Mouse (Mus musculus): Measurements from ENCODE around the gene Per1. TPM values are rescaled to one million over a fixed set of nuclear protein-coding genes. Genes with fewer than 3 reads are reported as not detected.

Gene Per1
- total and polyA plus RNA-seq, 3 experiments = 8.9 to 55.5 (median 40.6) TPM

GRCm38 (mm10) chr11:69103531-69104435 is 8.8 kb downstream of the Per1 start:
- Histone ChIP-seq H3K4me1 (ENCODE audit: insufficient read depth, low read depth, low read length) (peaks cover 32% of the 10 kb centered on the region), H3K4me3 (ENCODE audit: low read depth, low read length) (no peak overlapping the region), H3K27me3 (ENCODE audit: insufficient read depth, low read length) (no peaks in the 10 kb centered on the region), H3K9me3 (replicated peaks) (no peaks in the 10 kb centered on the region), H3K36me3 (replicated peaks) (peaks cover 88% of the 10 kb centered on the region)
- TF ChIP-seq GATA2 (IDR thresholded peaks at IDR 0.05; ENCODE audit: borderline replicate concordance, low read depth, low read length) (no peak), CTCF (IDR thresholded peaks at IDR 0.05; ENCODE audit: low read depth, low read length) (no peak), TAL1 (conservative IDR thresholded peaks at IDR 0.05; ENCODE audit: low read depth, low read length) (no peak), POLR2AphosphoS5 (IDR thresholded peaks at IDR 0.05; ENCODE audit: insufficient replicate concordance, low read depth, low read length) (no peak), GATA1 (IDR thresholded peaks at IDR 0.05; ENCODE audit: borderline replicate concordance, low read length) (no peak)
- DNase-seq (ENCODE audit: low spot score) (no peak), ATAC-seq (ENCODE audit: extremely low read depth, insufficient number of reproducible peaks, low FRiP score, poor library complexity, severe bottlenecking) (no peak)

- H3K36me3 ChIP-seq (replicated peaks) = peaks cover 95% of the 10 kb centered on the region
- no peaks in the 10 kb centered on the region for H3K27me3 ChIP-seq (ENCODE audit: insufficient read depth, low read length)
- ATAC-seq (ENCODE audit: extremely low read depth, insufficient number of reproducible peaks, low FRiP score, poor library complexity, severe bottlenecking) = no peak
- H3K4me3 ChIP-seq (ENCODE audit: low read depth, low read length) = no peak overlapping the region
- peaks cover 32% of the 10 kb centered on the region for H3K4me1 ChIP-seq (ENCODE audit: insufficient read depth, low read depth, low read length)
- DNase-seq (ENCODE audit: low spot score) = no peak
- TF ChIP-seq POLR2AphosphoS5 (IDR thresholded peaks at IDR 0.05; ENCODE audit: insufficient replicate concordance, low read depth, low read length) (no peak), GATA1 (IDR thresholded peaks at IDR 0.05; ENCODE audit: borderline replicate concordance, low read length) (no peak), TAL1 (conservative IDR thresholded peaks at IDR 0.05; ENCODE audit: low read depth, low read length) (no peak), GATA2 (IDR thresholded peaks at IDR 0.05; ENCODE audit: borderline replicate concordance, low read depth, low read length) (no peak), CTCF (IDR thresholded peaks at IDR 0.05; ENCODE audit: low read depth, low read length) (no peak)
- H3K9me3 ChIP-seq (replicated peaks) = no peaks in the 10 kb centered on the region
These were observed 9.5 kb downstream of the Per1 start for GRCm38 (mm10) chr11:69104487-69104886.

GRCm38 (mm10) chr11:69105227-69105626 is 10.2 kb downstream of the Per1 start:
- no peak for TF ChIP-seq GATA2 (IDR thresholded peaks at IDR 0.05; ENCODE audit: borderline replicate concordance, low read depth, low read length)
- TF ChIP-seq CTCF (IDR thresholded peaks at IDR 0.05; ENCODE audit: low read depth, low read length) = no peak
- ATAC-seq (ENCODE audit: extremely low read depth, insufficient number of reproducible peaks, low FRiP score, poor library complexity, severe bottlenecking) = no peak
- Histone ChIP-seq H3K4me3 (ENCODE audit: low read depth, low read length) (no peak overlapping the region), H3K4me1 (ENCODE audit: insufficient read depth, low read depth, low read length) (peaks cover 33% of the 10 kb centered on the region), H3K36me3 (replicated peaks) (peaks cover 98% of the 10 kb centered on the region), H3K27me3 (ENCODE audit: insufficient read depth, low read length) (no peaks in the 10 kb centered on the region), H3K9me3 (replicated peaks) (no peaks in the 10 kb centered on the region)
- no peak for DNase-seq (ENCODE audit: low spot score)

GRCm38 (mm10) chr11:69105796-69106195 is 10.8 kb downstream of the Per1 start:
- no peak for DNase-seq (ENCODE audit: low spot score)
- TF ChIP-seq POLR2AphosphoS5 (IDR thresholded peaks at IDR 0.05; ENCODE audit: insufficient replicate concordance, low read depth, low read length) = no peak
- no peak overlapping the region for H3K4me3 ChIP-seq (ENCODE audit: low read depth, low read length)
- no peak for ATAC-seq (ENCODE audit: extremely low read depth, insufficient number of reproducible peaks, low FRiP score, poor library complexity, severe bottlenecking)
- H3K9me3 ChIP-seq (replicated peaks) = no peaks in the 10 kb centered on the region
- peaks cover 93% of the 10 kb centered on the region for H3K36me3 ChIP-seq (replicated peaks)
- H3K4me1 ChIP-seq (ENCODE audit: insufficient read depth, low read depth, low read length) = peaks cover 28% of the 10 kb centered on the region
- H3K27me3 ChIP-seq (ENCODE audit: insufficient read depth, low read length) = no peaks in the 10 kb centered on the region

GRCm38 (mm10) chr11:69106299-69106698 is 11.3 kb downstream of the Per1 start:
- no peak for ATAC-seq (ENCODE audit: extremely low read depth, insufficient number of reproducible peaks, low FRiP score, poor library complexity, severe bottlenecking)
- Histone ChIP-seq H3K36me3 (replicated peaks) (peaks cover 88% of the 10 kb centered on the region), H3K9me3 (replicated peaks) (no peaks in the 10 kb centered on the region), H3K4me3 (ENCODE audit: low read depth, low read length) (no peak overlapping the region), H3K4me1 (ENCODE audit: insufficient read depth, low read depth, low read length) (peaks cover 27% of the 10 kb centered on the region), H3K27me3 (ENCODE audit: insufficient read depth, low read length) (no peaks in the 10 kb centered on the region)
- DNase-seq (ENCODE audit: low spot score) = no peak
- TF ChIP-seq POLR2AphosphoS5 (IDR thresholded peaks at IDR 0.05; ENCODE audit: insufficient replicate concordance, low read depth, low read length) = no peak
- no peak for TF ChIP-seq GATA2 (IDR thresholded peaks at IDR 0.05; ENCODE audit: borderline replicate concordance, low read depth, low read length)
- TF ChIP-seq GATA1 (IDR thresholded peaks at IDR 0.05; ENCODE audit: borderline replicate concordance, low read length) = no peak
- TF ChIP-seq CTCF (IDR thresholded peaks at IDR 0.05; ENCODE audit: low read depth, low read length) = no peak
- no peak for TF ChIP-seq TAL1 (conservative IDR thresholded peaks at IDR 0.05; ENCODE audit: low read depth, low read length)

- Histone ChIP-seq H3K9me3 (replicated peaks) (no peaks in the 10 kb centered on the region), H3K27me3 (ENCODE audit: insufficient read depth, low read length) (peaks cover 3% of the 10 kb centered on the region; the same call in 1 of the 2 replicates), H3K4me3 (ENCODE audit: low read depth, low read length) (no peak overlapping the region), H3K4me1 (ENCODE audit: insufficient read depth, low read depth, low read length) (peaks cover 32% of the 10 kb centered on the region), H3K36me3 (replicated peaks) (peaks cover 82% of the 10 kb centered on the region)
- no peak for DNase-seq (ENCODE audit: low spot score)
- ATAC-seq (ENCODE audit: extremely low read depth, insufficient number of reproducible peaks, low FRiP score, poor library complexity, severe bottlenecking) = no peak
- no peak for TF ChIP-seq GATA1 (IDR thresholded peaks at IDR 0.05; ENCODE audit: borderline replicate concordance, low read length)
- TF ChIP-seq GATA2 (IDR thresholded peaks at IDR 0.05; ENCODE audit: borderline replicate concordance, low read depth, low read length) = no peak
- TF ChIP-seq POLR2AphosphoS5 (IDR thresholded peaks at IDR 0.05; ENCODE audit: insufficient replicate concordance, low read depth, low read length) = no peak
- no peak for TF ChIP-seq TAL1 (conservative IDR thresholded peaks at IDR 0.05; ENCODE audit: low read depth, low read length)
- no peak for TF ChIP-seq CTCF (IDR thresholded peaks at IDR 0.05; ENCODE audit: low read depth, low read length)
These were observed 11.8 kb downstream of the Per1 start for GRCm38 (mm10) chr11:69106842-69107241.
